Comparison of ENCODE assay signal across 9 mouse cellular contexts in genomic region chr19:45746153-45747020, GRCm38 (mm10). TPM values are rescaled to one million over a fixed set of nuclear protein-coding genes. Genes with fewer than 3 reads are reported as not detected.
A peak's percentile ranks its signal among the peaks of the same experiment; 100 is the strongest.
DNase-seq lines count a peak whose midpoint lies in the region; ATAC-seq and TF ChIP-seq lines count a peak whose summit lies in the region.
"Had no signal": no experiment of that assay in that cellular context is flagged by ENCODE, and none has a peak within 500 bp of the region (broad histone marks: within the 10 kb centered on the region; RNA-seq: fewer than 3 reads in every experiment).

No protein-coding gene starts in this region.

- no peak overlapping the region for H3K9ac ChIP-seq in limb, embryonic 12.5 days (replicated peaks)

- H3K9me3 ChIP-seq in limb, embryonic 12.5 days = no peaks in the 10 kb centered on the region

- no peak for TF ChIP-seq POLR2A in testis, adult 2 months (IDR thresholded peaks at IDR 0.05; ENCODE audit: control insufficient read depth, low read depth, low read length)

- peaks cover 54% of the 10 kb centered on the region for H3K4me1 ChIP-seq in limb, embryonic 12.5 days (replicated peaks)
- H3K4me1 ChIP-seq in testis, adult 2 months (ENCODE audit: control insufficient read depth, insufficient read depth, low read length) = peaks cover 47% of the 10 kb centered on the region

- peak; percentile 86 to 87 for DNase-seq in B cell, adult 2 months
- peak; percentile 90 for DNase-seq in ZHBTc4 (ENCODE audit: low read depth, low spot score)
- peak; percentile 77 for DNase-seq in embryo, embryonic 11 days
- DNase-seq in heart, adult 8-10 months (ENCODE audit: low spot score) = peak; percentile 70
- DNase-seq in kidney, adult 9 months = peak; percentile 85
- peak; percentile 92 for DNase-seq in naive thymus-derived CD4-positive, alpha-beta T cell, adult 2 months (ENCODE audit: low read depth)

- H3K27ac ChIP-seq in limb, embryonic 12.5 days = no peak overlapping the region
- no peak overlapping the region for H3K27ac ChIP-seq in testis, adult 2 months (ENCODE audit: control insufficient read depth, insufficient read depth, low read depth, low read length)

- WGBS in limb, embryonic 12.5 days = 8% methylated on average over 29 of the region's 29 CpGs

- TF ChIP-seq CTCF in testis, adult 2 months (IDR thresholded peaks at IDR 0.05; ENCODE audit: control insufficient read depth, insufficient read depth, insufficient replicate concordance, low read depth, low read length) = peak; percentile 86; the same call in 1 of the 2 replicates

- ATAC-seq in limb, embryonic 12.5 days (ENCODE audit: insufficient number of reproducible peaks, insufficient read depth, low FRiP score, low TSS enrichment, low read depth) = no peak

- peaks cover 57% of the 10 kb centered on the region for H3K27me3 ChIP-seq in limb, embryonic 12.5 days
- H3K27me3 ChIP-seq in testis, adult 2 months (ENCODE audit: control insufficient read depth, insufficient read depth, low read length) = peaks cover 3% of the 10 kb centered on the region

- H3K36me3 ChIP-seq in limb, embryonic 12.5 days = peaks cover 5% of the 10 kb centered on the region
- no peaks in the 10 kb centered on the region for H3K36me3 ChIP-seq in testis, adult 2 months (ENCODE audit: control insufficient read depth, insufficient read depth, low read length)

- H3K4me3 ChIP-seq in limb, embryonic 12.5 days (replicated peaks) = peak overlapping the region; percentile 11; the same call in 1 of the 2 replicates
- peak overlapping the region; percentile 19 for H3K4me3 ChIP-seq in testis, adult 2 months (ENCODE audit: control insufficient read depth, low read depth, low read length)

- peak overlapping the region; percentile 25; the same call in 1 of the 2 replicates for H3K4me2 ChIP-seq in limb, embryonic 12.5 days

RNA-seq across cellular contexts. Expression of gene Npm3, which starts 3.0 kb away (rescaled TPM):
- 10 to 100 TPM; 11.5 to 16.0 (median 13.9) TPM for total RNA-seq in heart, adult 8-10 months (2022)
- polyA plus RNA-seq in limb, embryonic 12.5 days (2016; fragmentation: Nextera tagmentation; extraction: Ambion mirVana) = 12.2 and 12.8 TPM in 2 replicates
- 212 and 245 TPM in 2 replicates for polyA plus RNA-seq in testis, adult 2 months (2012; rRNA removed)

RNA-seq across cellular contexts. Expression of gene Fgf8, which starts 3.7 kb away (rescaled TPM):
- not detected for total RNA-seq in heart, adult 8-10 months (2022)
- polyA plus RNA-seq in limb, embryonic 12.5 days (2016; fragmentation: Nextera tagmentation; extraction: Ambion mirVana) = 16.1 and 18.3 TPM in 2 replicates
- 1.4 and 1.5 TPM in 2 replicates for polyA plus RNA-seq in testis, adult 2 months (2012; rRNA removed)
- total RNA-seq: gastrocnemius, postnatal 4 days had no signal

RNA-seq across cellular contexts. Expression of gene Mgea5, which starts 37.2 kb away (rescaled TPM):
- total RNA-seq in heart, adult 8-10 months (2022) = 10 to 100 TPM; 70.7 to 85.5 (median 82.4) TPM
- polyA plus RNA-seq in limb, embryonic 12.5 days (2016; fragmentation: Nextera tagmentation; extraction: Ambion mirVana) = 84.2 and 87.9 TPM in 2 replicates
- polyA plus RNA-seq in testis, adult 2 months (2012; rRNA removed) = 52.2 and 56.7 TPM in 2 replicates

Comparison
In these comparisons a context has a peak if more than half of its experiments do, and no peak if none do; other contexts are left out.
1. RNA of gene Npm3, which starts 3.0 kb away (polyA plus RNA-seq): 212 to 245 TPM in testis, adult 2 months; 12.2 to 12.8 TPM in limb, embryonic 12.5 days; every median in the first group is over 10 times any median in the second.
2. Peak in every context shown above with its lines, with median percentiles within 50 percentile points of each other: DNase-seq.